Mouse (Mus musculus): ENCODE data around the gene Stxbp3. TPM values are rescaled to one million over a fixed set of nuclear protein-coding genes. Genes with fewer than 3 reads are reported as not detected.

Gene Stxbp3
- total RNA-seq, 2 experiments from 2014 or later: 25.9 to 29.9 TPM

DNA sequence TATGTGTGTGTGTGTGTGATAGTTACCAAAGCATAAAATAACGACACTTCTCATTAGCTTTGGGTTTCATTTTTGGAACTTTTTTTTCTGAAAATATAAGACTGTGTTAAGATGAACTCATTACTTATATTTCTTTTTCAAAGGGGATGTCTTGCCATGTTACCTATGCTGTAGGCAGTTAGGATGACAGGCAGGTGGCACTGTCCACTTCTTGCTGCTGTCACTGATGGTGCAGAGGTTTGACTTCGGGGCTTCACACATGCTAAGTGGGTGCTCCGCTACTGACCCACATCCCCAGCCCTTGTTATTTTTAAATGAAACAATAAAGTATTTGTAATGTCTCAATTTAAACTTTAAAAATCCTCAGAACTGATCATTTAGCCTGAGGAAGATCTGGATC is 67.5 kb downstream of the Stxbp3 start:
- DNase-seq: no peak
- intact Hi-C loops (cut with DNase I; ENCODE audit: low total_unique reads): loop anchor here (5.0 kb wide), 2 partner anchors 56 to 71 kb away; no protein-coding TSS in a partner anchor

DNA sequence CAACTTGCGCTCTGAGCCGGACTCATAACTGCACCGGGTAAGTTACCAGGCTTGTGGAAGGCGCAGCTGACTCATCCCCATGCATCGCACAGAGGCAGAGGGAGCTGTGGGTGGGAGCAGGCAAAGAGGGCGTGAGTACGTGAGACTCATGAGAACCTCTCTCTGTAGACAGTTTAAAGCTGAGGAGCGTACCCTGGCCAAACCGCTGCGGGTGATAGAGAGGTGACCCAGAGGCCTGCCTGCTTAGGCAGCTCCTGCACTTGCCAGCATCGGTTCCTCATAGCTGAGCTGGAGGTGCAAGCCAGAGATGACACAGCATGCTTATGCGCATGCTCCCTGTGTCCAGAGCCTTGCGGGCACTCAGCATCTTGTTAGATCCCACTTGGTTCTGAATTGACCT is 68.1 kb downstream of the Stxbp3 start:
- peak; percentile 50 for DNase-seq
- intact Hi-C loops (cut with DNase I; ENCODE audit: low total_unique reads): loop anchor here (5.0 kb wide), 2 partner anchors 55 to 70 kb away; no protein-coding TSS in a partner anchor

DNA sequence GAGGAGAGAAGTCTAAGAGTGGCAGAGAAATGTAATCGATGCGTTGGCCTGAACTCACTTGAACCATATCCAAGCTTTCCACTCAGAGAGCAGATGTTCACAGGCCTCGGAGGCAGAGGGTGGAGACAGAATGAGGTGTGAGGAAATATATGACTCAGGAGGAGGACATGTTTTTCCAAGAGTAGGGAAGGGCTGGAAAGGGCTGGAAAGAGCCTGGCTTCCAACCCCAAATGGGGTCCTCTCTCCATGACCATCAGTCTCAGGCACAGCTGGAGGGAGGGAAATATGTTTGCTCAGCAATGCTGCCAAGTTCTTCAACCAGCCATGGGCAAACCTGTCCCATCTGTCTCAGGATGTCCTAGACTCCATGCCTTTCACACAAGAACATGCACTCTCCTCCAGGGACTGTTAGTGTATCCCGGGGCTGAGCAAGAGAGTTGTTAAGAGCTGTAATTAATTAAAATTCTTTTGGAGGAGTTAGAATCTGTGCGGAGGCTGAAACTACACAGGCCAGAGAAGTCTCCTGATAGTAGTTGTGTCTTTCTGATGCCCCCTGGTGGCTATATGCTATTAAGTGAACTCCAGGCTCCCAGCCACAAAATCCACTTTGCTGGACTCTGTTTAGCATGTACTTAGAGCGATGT is 69.5 kb downstream of the Stxbp3 start:
- DNase-seq: peak; percentile 51
- intact Hi-C loops (cut with DNase I; ENCODE audit: low total_unique reads): loop anchor here (5.0 kb wide), 2 partner anchors 54 to 69 kb away; no protein-coding TSS in a partner anchor

DNA sequence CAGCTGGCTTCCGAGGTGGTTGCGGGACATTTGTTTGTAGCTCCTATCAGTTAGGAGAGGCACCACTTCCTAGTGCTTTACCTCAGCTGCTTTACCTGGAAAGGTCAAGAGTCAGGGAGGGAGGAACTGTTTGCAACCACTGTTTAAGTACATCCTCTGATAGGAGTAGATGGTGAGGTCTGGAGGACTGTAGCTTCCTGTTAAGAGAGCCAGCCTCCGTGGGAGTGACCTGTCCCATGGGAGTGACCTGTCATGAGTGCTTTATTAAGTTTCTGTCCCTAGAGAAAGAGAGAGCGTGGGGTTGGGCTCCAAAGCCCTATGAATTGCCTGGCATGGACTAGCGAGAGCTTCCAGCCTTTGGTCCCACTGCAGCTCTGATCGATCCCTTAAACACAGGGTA is 70.8 kb downstream of the Stxbp3 start:
- intact Hi-C loops (cut with DNase I; ENCODE audit: low total_unique reads): no loop called here

DNA sequence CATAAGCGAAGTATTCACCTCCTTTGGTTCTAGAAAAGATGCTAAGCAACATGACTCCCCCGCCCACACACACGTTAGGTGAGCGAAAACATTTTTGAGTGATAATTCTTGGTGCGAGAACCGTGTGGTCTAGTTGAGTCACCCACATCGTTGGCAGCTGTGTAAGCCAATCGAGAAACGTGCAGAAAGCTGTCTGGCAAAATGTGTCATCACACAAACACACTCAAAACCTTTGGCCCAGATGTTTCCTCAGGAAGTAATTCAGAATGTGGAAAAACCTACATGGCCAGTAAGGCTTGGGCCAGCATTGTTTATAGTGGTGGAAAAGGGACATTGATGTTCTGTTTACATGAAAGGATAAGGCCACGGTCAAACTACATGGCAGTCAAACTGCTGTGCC is 72.9 kb downstream of the Stxbp3 start:
- intact Hi-C loops (cut with DNase I; ENCODE audit: low total_unique reads): no loop called here
- no peak for DNase-seq

More for the DNA sequence above, 70.8 kb downstream of the Stxbp3 start:
- peak; percentile 15 for DNase-seq

DNA sequence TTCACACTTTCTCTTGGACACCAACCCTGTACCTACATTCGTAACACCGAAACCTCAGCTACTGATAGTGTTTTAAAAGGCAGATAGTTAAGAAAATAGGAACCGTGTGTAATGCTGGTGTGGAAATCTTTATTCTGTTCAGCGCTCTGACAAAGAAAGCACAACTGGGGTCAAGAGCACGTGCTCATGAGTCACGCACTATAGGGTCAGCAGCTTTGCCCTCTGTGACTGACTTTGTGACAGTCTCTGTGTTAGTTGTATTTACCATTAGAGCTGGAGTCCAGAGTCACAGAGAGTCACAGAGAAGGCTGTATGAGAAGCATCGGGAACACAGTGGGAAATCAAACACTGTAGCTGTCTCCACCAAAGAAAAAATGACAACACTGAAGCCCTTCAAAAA is 73.4 kb downstream of the Stxbp3 start:
- DNase-seq: no peak
- intact Hi-C loops (cut with DNase I; ENCODE audit: low total_unique reads): no loop called here

DNA sequence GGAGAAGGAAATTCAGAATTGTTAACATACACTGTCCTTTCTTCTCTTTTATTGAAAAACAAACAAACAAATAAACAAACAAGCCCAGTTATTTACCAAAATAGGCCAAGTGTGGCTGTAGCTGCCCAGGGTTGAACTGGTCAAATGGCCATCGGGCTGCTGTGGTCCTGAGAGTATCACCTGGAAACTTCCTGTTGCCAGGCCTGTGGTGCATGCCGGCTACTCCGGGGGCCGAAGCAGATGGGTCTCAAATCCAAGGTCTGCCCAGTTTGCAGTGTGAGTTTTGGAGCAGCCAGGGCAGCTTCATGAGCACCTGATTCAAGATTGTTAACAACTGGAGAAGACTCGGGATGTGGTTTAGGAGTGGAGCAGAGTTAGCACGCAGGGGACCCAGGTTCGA is 74.8 kb downstream of the Stxbp3 start:
- no peak for DNase-seq
- intact Hi-C loops (cut with DNase I; ENCODE audit: low total_unique reads): no loop called here

DNA sequence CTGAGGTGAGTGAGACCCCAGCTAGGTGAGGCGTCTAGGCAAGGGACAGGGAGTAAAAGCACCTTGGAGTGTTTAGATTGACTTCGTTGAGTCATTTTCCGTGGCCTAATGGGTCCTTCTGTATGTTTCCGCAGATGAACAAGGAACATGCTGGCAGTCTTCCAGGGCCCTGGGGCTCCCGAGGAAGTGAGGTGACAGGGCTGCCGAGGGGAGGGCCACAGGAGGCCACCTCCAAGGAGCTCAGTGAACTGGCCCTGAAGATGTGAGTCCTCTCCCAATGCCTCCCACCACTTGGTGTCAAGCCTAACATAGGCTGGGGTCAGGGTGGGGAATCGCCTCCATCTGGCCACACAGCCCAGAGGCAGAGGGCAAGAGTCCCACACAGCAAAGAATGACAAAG is 75.3 kb downstream of the Stxbp3 start:
- intact Hi-C loops (cut with DNase I; ENCODE audit: low total_unique reads): no loop called here
- DNase-seq: peak; percentile 27

DNA sequence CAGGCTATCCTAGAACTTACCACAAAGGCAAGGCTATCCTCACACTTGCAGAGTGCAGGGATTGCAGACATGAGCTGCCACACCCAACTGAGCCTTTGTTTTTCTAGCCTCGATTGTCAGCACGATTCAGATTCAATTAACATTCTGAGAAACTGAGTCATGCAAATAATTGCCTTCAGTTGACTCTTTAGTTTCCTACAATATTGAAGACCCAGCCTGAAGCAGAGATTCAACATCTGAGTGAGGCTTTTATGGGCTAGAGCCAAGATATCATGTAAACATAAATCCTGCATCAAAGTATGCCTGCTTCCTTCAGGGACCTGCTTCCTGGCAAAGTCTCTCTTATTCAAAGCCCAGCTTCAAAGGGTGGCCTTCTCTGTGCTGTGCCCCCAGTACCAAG is 76.6 kb downstream of the Stxbp3 start:
- intact Hi-C loops (cut with DNase I; ENCODE audit: low total_unique reads): no loop called here
- no peak for DNase-seq

DNA sequence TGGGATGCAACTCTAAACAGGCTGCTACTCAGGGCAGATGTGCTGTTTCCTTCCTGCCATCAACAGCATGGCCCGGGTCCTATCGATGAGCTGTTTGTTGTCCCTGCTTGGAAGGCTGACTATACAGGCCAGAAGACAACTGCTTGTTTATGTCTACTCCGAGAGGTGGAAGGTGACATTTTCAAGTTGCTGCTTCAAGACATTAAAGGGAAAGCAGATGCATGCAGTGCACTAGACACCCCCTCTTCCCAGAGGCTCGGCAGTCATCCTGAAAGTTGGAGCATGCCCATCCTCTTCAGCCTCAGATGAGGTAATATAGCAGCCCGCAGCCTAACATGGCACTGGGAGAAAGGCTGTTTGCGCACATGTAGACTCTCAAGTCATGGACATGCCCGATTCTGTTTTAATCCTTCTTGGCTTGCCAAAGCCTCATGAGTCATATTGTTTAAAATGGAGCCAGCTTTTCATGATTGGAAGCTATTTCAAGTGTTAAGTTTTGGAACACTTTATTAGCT is 77.7 kb downstream of the Stxbp3 start:
- intact Hi-C loops (cut with DNase I; ENCODE audit: low total_unique reads): no loop called here
- peak; percentile 26 for DNase-seq

DNA sequence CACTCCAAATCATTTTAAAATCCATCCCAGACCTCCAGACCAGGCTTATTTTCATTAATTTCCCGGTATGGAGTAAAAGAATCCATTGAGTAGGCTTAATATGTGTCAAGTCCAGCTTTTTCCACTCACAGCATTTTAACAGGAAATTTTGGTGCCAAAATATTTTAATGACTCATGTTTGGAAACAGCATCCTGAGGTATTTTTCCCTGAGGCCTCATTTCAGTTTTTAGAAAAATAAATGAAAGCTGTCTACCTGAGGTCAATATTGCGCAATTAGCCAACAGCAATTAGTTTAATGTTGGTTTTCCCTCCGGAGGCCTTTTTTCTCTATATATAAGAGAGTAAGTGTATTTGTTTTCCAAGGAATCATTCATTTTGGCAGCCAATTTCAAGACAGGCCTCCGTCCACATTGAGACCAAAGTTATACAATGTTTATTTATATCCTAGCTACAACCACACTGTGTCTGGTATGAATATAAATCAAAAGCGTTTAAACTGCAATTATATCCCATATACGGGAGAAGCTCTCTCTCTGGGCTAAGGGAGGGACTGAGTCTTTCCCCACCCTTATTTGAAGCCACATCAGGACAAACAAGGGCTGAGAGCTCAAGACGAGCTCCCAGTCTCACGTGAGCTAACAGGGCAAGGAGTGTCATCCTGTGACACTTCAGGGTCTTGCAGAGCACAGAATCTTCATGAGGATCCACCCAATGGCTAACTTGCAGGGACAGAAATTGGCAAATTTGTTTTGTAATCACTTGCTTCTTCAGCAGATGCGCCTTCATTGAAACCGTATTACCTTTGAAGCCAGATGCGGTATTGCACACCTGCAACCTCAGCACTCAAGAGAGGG is 80.5 kb downstream of the Stxbp3 start:
- no peak for DNase-seq
- intact Hi-C loops (cut with DNase I; ENCODE audit: low total_unique reads): no loop called here

DNA sequence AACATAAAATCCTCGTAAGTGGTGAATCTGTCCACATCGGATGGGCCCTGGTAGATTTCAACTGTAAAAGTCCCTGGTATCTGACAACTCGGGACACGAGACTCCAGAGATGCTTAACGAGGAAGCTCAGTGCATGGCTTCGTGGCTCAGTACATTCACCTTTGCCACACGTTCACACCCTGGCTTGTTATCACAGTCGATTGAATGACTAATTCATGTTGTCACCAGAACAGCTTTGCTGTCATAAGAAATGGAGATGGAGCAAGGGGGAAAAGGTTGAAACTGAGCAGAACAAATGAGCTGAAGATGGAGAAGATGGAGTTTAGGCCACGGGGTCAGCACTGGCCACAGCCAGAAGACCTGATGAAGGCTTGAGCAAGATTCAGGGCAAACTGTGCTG is 82.8 kb downstream of the Stxbp3 start:
- DNase-seq: no peak
- intact Hi-C loops (cut with DNase I; ENCODE audit: low total_unique reads): no loop called here

DNA sequence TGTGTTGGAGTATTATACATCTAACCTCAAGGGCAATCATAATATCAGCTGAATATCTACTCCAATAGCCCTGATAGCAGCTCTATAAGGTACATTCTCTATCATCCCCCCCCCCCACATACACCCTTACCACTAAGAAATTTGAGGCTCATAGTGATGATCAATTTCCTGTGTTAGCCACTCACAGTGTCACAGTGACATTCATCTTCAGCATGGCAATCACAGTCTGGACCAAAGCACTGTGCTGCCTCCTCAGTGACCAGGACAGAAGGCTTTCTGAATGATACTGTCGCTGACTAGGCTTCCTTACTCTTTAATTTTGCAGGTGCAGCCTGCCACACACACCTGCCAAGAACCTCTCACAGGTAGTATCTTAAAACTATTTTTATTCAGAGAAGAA is 84.2 kb downstream of the Stxbp3 start:
- intact Hi-C loops (cut with DNase I; ENCODE audit: low total_unique reads): no loop called here
- no peak for DNase-seq

DNA sequence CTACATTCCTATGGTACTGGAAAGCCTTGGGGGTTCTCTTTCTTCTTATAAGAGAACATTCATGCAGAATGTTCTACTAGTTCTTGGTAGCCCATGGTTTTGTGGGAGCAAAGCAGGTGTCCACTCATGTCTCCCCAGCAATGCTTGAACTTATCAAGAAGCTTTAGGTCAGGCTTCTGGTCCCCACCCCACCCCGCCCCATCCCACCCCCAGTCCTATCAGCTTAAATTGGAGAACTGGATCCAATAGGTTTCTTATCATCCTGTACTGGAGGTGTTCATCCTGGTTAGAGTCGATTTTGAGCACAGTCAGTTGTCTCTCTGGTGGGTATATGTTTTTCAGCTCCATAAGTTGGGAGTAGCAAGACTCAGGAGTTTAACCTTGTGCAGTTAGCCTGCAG is 84.8 kb downstream of the Stxbp3 start:
- intact Hi-C loops (cut with DNase I; ENCODE audit: low total_unique reads): no loop called here
- DNase-seq: no peak

DNA sequence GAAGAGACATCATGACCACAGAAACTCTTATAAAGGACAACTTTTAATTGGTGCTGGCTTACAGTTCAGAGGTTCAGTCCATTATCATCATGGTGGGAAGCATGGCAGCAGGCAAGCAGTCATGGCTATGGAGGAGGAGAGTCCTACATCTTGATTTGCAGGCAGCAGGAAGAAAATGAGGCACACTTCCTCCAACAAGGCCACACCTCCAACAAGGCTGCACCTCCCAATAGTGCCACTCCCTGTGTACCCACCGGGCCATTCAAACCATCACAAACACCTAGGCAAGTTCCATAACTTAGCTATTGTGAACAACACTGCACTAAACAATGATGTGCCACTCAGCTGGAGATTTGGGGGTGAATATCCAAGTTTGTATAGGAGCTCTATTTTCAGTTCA is 85.8 kb downstream of the Stxbp3 start:
- intact Hi-C loops (cut with DNase I; ENCODE audit: low total_unique reads): no loop called here
- DNase-seq: no peak

DNA sequence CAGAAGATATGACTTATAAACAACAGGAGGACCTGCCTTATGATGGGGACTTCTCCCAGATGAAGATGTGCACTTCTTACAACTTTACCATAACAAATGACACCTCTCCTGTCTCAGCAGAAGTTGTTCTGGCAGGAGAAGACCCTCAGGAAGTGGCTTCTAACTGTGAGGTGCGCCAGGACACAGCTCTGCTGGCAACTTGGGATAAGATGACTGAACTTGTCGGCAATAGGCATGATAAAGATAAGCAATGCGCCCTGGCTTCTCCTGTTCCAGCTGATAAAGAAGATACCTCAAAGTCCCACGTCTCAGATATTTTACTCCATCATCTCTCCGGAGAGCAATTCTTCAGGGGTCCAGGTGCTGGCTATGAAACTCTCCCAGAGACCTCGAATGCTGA is 88.6 kb downstream of the Stxbp3 start:
- intact Hi-C loops (cut with DNase I; ENCODE audit: low total_unique reads): no loop called here
- DNase-seq: no peak

DNA sequence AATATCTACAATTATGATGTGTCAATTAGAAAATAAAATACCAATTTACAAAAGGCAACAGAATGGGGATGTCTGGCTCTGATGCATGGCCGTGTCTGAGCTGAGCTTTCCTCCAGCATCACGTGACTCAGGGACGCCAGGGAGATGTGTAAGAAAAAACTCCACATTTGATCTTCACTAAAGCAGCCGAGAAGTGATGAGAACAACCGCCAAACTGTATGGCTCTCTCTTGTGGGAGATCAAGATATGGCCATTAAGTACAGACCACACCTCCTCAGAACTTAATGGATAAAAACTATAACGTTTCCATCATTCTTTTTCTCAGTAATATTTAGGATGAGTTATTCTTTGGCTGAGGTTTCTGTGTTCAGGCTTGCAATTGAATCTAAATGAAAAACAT is 89.3 kb downstream of the Stxbp3 start:
- no peak for DNase-seq
- intact Hi-C loops (cut with DNase I; ENCODE audit: low total_unique reads): no loop called here

DNA sequence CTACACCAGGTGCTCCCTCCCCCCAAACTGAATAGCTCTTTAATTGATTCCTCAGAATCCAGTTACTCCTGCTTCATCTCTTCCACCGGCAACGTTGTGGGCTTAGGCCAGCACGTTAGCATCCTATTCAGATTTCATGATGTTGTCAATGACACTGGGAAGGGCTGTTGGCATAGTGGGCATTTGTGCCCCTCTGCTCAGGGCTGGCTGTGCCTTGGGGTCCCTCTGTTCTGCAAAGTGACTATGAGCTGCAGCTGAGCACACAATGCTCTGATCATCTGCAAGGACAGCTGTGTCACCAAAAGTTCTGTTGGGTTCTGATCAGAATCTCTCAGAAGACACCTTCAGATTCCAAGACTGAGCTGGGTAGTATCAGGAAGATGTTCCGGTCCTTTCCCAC is 96.3 kb downstream of the Stxbp3 start:
- DNase-seq: no peak
- intact Hi-C loops (cut with DNase I; ENCODE audit: low total_unique reads): no loop called here
